Mouse (Mus musculus) testis, postnatal 10 days (tissue): Measurements from ENCODE around the gene Gm10322.

Source experiments
- DNase-seq: peaks from one replicate; pipeline ENCODE4 v3.0.0; 2021; ENCODE audit warnings: low spot score

The Gm10322 gene

GRCm38 (mm10) chr10:59656799-59657198 is 40.9 kb downstream of the Gm10322 start:
- DNase-seq = no peak

DNA sequence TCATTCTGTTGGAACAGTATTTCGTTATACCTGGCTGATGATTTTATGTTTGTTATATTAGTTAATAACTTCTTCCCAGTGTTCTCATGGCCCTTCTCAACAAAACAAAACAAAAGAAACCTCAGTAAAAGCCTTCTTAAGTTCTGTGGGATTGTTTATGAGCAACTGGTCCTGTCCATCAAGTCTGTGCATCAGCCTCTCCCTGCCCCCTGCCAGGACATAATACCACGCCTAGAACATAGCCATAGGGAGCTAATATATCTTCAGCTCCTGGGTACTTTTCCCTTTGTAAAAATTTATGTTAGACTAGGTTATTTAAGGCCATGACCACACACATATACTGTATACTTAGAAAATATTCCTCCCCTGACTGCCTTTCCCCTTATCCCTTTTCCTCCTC is 48.9 kb downstream of the Gm10322 start:
- DNase-seq = no peak

- DNase-seq = no peak
These were observed 49.8 kb downstream of the Gm10322 start for GRCm38 (mm10) chr10:59665503-59666291.
